Mouse (Mus musculus) liver, adult 2 months (tissue): ENCODE data around the gene Far1. TPM values are rescaled to one million over a fixed set of nuclear protein-coding genes. Genes with fewer than 3 reads are reported as not detected.

Experiments
- DNase-seq: peaks from one replicate; pipeline ENCODE4 v3.0.0-alpha.2; 2011; ENCODE audit warnings: low read depth, low spot score; ENCODE audit errors: extremely low read depth
- H3K27ac ChIP-seq: fragments of 200-500 bp; replicated peaks from 2 replicates; pipeline ENCODE4 v1.5.1; 2012; ENCODE audit warnings: low read depth, mild to moderate bottlenecking, control low read depth, inconsistent platforms, low read length; ENCODE audit not compliant: insufficient read depth
- H3K27me3 ChIP-seq: fragments of 200-500 bp; 2 replicates; pipeline ENCODE4 v1.6.1; 2012; ENCODE audit warnings: mild to moderate bottlenecking, moderate library complexity, low read length, inconsistent platforms; ENCODE audit not compliant: control insufficient read depth, insufficient read depth
- H3K36me3 ChIP-seq: fragments of 200-500 bp; 2 replicates; pipeline ENCODE4 v1.6.1; 2012; ENCODE audit warnings: low read length, inconsistent platforms; ENCODE audit not compliant: control insufficient read depth, insufficient read depth
- H3K4me1 ChIP-seq: fragments of 200-500 bp; 2 replicates; pipeline ENCODE4 v1.6.1; 2011; ENCODE audit warnings: low read length; ENCODE audit not compliant: control insufficient read depth, insufficient read depth
- H3K4me3 ChIP-seq: fragments of 200-500 bp; 2 replicates; pipeline ENCODE4 v1.5.1; 2011; ENCODE audit warnings: low read depth, mild to moderate bottlenecking, control low read depth, low read length, moderate library complexity; ENCODE audit not compliant: insufficient read depth
- H3K79me2 ChIP-seq: fragments of 200-500 bp; 2 replicates; pipeline ENCODE4 v1.6.1; 2012; ENCODE audit warnings: inconsistent platforms, mild to moderate bottlenecking, low read length, moderate library complexity; ENCODE audit not compliant: control insufficient read depth, insufficient read depth
- H3K9ac ChIP-seq: fragments of 200-500 bp; 2 replicates; pipeline ENCODE4 v1.6.1; 2012; ENCODE audit warnings: low read depth, mild to moderate bottlenecking, control low read depth, inconsistent platforms, low read length
- CTCF ChIP-seq: fragments of 200-500 bp; IDR thresholded peaks from 2 replicates; pipeline ENCODE4 v1.5.1; 2011; ENCODE audit warnings: low read depth, low read length, control low read depth
- POLR2A ChIP-seq: fragments of 200-500 bp; IDR thresholded peaks from 2 replicates; pipeline ENCODE4 v1.6.1; 2011; ENCODE audit warnings: low read length, control low read depth; ENCODE audit not compliant: insufficient read depth; ENCODE audit errors: extremely low read depth
- WGBS: fragments of 180-500 bp; shearing (Covaris S2); methylation state at CpG from one replicate; pipeline ENCODE4 v1.1.7; 2018; 5-methylcytosine and 5-hydroxymethylcytosine counted together
- polyA plus RNA-seq: library from polyadenylated mRNA; depleted of rRNA; stranded (reverse); fragments of >200 nt; gene quantifications from 2 replicates; pipeline ENCODE4 v1.2.3, GENCODE M21; 2012; rRNA removed
- total RNA-seq: library from RNA; depleted of rRNA; stranded (reverse); fragments of >200 nt; gene quantifications from 2 replicates; pipeline ENCODE4 v1.2.3, GENCODE M21; 2014; rRNA removed

Far1 gene
- total and polyA plus RNA-seq, 2 experiments: 0.73 to 6.8 TPM

DNA sequence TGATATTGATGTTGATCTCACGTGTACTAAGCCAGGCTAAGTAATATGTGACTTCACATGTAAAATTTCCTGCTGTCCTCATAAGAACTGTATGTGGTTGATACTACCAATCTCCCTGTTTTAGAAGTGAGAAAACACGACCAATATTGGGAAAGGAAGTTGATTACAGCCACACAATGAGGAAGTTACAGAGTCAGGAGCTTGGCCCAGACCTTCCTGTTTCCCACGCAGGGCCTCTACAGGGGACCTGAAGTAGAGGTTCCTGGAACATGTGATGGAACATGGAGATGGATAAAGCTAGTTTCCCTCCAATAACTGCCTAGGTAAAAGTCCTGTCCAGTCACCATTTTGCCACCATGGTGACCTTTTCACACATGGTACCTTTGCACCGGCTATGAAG, 99.0 kb downstream of the Far1 start:
- Histone ChIP-seq H3K4me1 (no peaks in the 10 kb centered on the region), H3K27me3 (peaks cover 2% of the 10 kb centered on the region; the same call in 1 of the 2 replicates), H3K27ac (0 out of 2 replicates have a peak overlapping the region, but pooled peaks have one; percentile 21), H3K36me3 (no peaks in the 10 kb centered on the region), H3K9ac (no peak overlapping the region), H3K79me2 (no peaks in the 10 kb centered on the region), H3K4me3 (no peak overlapping the region)
- DNase-seq: peak; percentile 27
- TF ChIP-seq POLR2A (no peak), CTCF (no peak)
- 64% methylated on average over 4 of the region's 4 CpGs for WGBS

DNA sequence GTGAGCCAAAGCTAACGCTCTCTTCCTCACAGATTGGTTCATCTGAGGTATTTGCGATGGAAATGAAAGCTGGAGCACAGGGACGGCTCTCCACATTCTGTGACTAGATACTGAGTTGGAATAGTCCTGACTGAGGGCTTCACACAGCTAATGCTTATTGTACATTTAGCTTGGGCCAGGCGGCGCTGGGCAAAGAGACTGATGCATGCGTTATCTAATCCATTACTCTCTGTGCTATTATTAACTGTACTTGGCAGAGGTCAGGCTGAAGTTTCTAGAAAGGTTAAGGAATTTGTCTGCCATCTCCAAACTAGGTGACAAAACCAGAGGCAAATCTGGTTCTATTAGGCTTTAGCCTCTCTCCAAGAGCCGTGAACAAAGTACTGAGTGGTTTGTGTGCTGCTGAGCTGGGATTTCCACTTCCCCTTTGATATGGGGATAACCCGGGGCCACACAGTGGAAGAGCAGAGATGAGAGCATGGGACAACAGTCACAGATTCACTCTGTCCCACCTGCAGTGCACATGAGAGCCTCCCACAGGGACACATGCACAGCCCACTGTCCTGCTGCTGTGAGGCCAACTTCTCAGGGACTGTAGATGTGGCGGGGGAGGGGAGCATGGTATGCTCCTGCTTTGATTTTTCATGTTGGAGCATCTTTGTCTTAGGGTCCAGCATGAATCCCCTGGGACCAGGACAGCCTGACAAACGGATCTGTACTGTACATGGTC, 100.7 kb downstream of the Far1 start:
- no peak for DNase-seq
- Histone ChIP-seq H3K4me1 (no peaks in the 10 kb centered on the region), H3K9ac (no peak overlapping the region), H3K27ac (no peak overlapping the region), H3K4me3 (no peak overlapping the region), H3K79me2 (no peaks in the 10 kb centered on the region), H3K27me3 (no peaks in the 10 kb centered on the region), H3K36me3 (no peaks in the 10 kb centered on the region)
- TF ChIP-seq POLR2A: no peak
- TF ChIP-seq CTCF: no peak
- WGBS: 78% methylated on average over 10 of the region's 10 CpGs

GRCm38 (mm10) chr7:113619166-113619565, 105.5 kb downstream of the Far1 start:
- DNase-seq: no peak
- no peak overlapping the region for H3K9ac ChIP-seq
- no peaks in the 10 kb centered on the region for H3K4me1 ChIP-seq
- H3K79me2 ChIP-seq: no peaks in the 10 kb centered on the region
- H3K4me3 ChIP-seq: no peak overlapping the region
- WGBS: 82% methylated on average over 2 of the region's 2 CpGs
- no peak overlapping the region for H3K27ac ChIP-seq
- no peaks in the 10 kb centered on the region for H3K27me3 ChIP-seq
- TF ChIP-seq POLR2A (no peak), CTCF (no peak)
- no peaks in the 10 kb centered on the region for H3K36me3 ChIP-seq

DNA sequence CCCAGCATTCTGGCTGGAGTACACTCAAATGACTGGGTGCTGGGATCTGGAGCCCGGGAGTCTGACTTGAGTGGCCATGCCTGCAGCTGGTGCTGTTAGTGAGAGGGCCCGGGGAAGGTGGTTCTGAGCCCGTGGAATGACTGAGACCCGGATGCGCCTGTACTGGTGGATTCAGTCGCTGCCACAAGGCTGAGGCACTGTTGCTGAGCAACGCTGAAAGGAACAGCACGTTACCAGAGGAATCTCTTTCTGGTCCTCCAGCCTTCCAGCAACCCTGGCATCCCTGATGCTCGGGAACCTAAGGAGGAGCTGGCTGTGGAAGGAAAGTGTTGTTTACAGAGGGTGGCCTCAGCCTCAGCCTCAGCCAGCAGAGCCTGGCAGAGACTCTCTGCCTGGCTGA, 106.1 kb downstream of the Far1 start:
- no peaks in the 10 kb centered on the region for H3K79me2 ChIP-seq
- DNase-seq: no peak
- H3K36me3 ChIP-seq: no peaks in the 10 kb centered on the region
- no peak overlapping the region for H3K9ac ChIP-seq
- no peak overlapping the region for H3K4me3 ChIP-seq
- H3K27me3 ChIP-seq: no peaks in the 10 kb centered on the region
- H3K27ac ChIP-seq: no peak overlapping the region
- H3K4me1 ChIP-seq: no peaks in the 10 kb centered on the region
- WGBS: 86% methylated on average over 9 of the region's 9 CpGs
- no peak for TF ChIP-seq CTCF
- TF ChIP-seq POLR2A: no peak

Other genes with a start within 250 kb of the Far1 start
- gene Btbd10, start 144.4 kb upstream of the Far1 start, total RNA-seq: 1.4 and 2.7 TPM in 2 replicates
- 2.1 and 2.2 TPM in 2 replicates for gene Btbd10, start 144.4 kb upstream of the Far1 start, polyA plus RNA-seq
- not detected in 2 replicates for gene Pth, start 125.3 kb upstream of the Far1 start, total RNA-seq
- gene Pth, start 125.3 kb upstream of the Far1 start, polyA plus RNA-seq: not detected in 2 replicates